Mouse (Mus musculus) A20 (cell line): ENCODE measurements at regions not wholly inside any gene's neighbourhood (a gene's known extent, or its start where the extent isn't known, plus 50 kb on each side); places are given as distances from the start of the nearest gene placed in this dataset.

ENCODE experiments used
- DNase-seq: peaks from one replicate; pipeline ENCODE4 v3.0.0-alpha.2; 2011; ENCODE audit warnings: low read depth, low spot score

DNA sequence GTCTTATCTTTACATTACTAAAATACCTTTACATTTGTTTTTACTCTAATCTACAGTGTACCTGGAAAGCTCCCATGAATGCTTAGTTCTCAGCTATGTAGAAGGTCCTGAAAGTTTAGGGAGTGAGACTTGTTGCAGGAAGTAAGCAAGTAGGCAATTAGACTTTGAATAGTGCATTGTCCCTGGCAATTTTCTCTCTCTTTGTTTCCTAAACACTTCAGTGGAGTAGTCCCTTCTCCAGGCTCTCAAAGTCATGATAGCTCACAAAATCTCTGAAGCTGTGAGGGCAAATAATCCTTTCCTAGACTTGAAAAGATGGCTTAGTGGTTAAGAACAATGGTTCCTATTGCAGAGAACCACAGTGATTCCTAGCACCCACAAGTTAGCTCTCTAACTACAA, 495.2 kb upstream of the 1700015G11Rik start:
- no peak for DNase-seq

DNA sequence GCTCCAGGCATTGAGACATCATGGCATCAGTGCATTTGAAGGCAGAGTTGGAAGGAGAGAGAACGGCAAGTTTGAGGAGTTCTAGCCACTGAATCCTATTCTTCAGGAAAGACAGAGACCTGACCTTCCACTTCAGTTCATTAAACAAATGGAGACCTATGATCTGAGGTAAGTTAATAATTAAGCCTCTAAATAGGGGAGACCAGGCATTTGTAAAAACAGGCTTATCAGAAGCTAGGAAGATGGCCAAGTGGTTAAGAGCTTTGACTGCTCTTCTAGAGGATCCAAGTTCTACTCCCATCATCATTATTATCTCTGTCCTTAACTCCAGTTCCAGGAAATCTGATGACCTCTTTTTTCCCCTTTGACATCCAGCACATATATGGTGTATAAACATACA, 492.5 kb upstream of the 1700015G11Rik start:
- DNase-seq: no peak

DNA sequence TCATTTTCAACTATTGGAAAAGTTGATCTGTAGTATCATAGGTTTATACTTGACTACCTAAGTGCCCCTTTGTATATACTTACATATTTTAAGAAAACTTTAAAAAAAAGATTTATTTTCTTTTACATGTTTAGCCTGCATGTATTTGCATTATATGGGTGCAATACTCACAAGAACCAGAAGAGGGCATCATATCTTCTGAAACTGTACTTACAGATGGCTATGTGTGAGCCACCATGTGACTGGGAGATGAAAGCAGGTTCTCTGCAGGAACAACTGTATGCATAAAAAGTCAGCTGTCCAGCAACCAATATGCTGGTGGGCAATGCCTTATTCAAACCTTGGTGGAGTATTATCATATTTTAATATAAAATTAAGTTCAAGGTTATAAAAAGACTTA, 451.6 kb upstream of the 1700015G11Rik start:
- DNase-seq: peak; percentile 59

DNA sequence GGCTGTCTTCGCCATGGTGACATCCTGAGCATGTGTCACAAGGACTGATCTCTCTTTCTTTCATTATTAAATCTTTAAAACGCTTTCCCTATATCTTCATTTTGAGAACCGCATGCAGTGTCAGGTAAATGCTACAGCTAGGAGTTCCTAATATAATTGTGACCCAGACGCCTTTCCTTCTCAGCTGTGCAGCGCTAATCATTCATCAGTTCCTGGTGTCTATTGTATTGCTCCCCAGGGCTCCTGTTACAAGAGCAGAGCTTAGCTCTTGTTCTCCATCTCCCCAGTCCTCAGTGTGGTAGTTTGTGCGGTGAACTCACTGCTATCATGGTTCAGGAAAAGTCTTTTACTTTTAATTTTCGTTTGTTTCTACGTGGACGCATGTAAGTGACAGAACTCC, 451.1 kb upstream of the 1700015G11Rik start:
- DNase-seq: no peak
